Mouse (Mus musculus) yolk sac, embryonic 10.5 days (tissue): ENCODE results near the gene Bend7.

Experiments used
- DNase-seq: peaks from one replicate; pipeline ENCODE4 v3.0.0-alpha.2; 2017; ENCODE audit warnings: low spot score

Gene Bend7

DNA sequence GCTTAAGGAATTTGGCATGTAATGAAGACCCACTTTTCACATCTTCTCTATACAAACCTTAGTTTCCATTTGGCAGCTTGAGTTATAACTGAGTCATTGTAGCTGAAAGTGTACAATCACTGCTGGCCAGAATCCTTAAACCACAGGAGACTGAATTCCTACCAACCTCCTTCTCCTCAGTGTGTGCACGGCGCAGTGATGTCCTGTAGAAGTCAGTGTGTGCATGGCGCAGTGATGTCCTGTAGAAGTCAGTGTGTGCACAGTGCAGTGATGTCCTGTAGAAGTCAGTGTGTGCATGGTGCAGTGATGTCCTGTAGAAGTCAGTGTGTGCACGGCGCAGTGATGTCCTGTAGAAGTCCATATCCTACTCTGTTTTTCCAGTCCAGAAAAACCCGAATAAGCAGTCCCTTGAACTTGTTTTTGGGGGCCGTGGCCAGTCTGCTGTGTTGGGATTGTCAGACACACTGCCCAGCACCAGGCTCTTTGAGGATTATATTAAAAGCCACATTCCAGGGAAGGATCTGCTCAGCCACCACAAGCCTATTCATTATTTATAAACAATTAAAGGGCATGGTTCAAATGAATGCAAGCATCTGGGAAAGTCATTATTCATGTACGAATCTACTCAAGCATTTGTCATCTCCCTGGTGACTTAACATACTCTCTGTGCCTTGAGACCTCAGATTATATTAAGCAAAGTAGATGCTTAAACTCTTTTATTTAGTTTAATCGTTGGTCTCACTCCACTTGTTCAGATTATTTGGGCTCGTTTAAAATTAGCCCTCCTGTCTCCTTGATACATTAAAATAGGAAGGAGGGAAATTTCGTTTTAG is 65.4 kb downstream of the Bend7 start:
- no peak for DNase-seq

DNA sequence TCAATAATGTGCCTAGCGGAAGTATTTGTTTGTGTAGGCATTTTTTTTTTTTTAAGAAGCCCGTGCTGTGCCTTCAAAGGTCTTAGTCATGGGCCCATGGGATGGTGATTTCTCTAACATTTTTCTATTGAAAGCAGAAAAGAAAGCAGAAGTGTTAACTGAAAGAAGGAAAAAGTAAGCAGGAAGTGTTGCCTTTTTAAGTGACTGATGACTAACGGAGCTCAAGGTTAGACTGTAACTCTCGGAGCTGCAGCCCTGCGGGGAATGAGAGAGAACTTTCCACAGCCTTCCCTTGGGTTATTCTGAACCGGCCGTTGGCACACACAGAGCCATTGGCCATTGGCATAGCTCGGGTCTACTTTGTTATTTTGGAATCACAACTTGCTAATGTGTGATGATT is 66.4 kb downstream of the Bend7 start:
- no peak for DNase-seq

DNA sequence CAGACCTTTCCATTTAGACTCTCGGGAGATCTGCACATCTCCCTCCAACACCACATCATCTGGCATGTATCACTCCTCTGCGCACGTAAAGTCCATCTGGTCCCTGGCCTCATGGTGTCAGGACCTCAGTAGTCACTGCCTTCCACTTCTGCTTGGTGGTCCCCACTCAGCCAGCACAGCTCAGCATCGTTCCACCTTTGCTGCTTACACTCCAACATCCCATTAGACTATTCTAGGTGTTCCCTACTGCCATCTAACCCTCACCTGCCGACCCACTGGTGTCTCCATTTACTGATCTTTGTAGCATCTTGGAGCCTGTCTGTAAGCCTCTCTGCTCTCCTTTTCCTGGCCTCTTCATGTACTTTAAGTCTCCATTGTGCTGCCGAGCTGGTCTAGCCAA is 67.4 kb downstream of the Bend7 start:
- no peak for DNase-seq

DNA sequence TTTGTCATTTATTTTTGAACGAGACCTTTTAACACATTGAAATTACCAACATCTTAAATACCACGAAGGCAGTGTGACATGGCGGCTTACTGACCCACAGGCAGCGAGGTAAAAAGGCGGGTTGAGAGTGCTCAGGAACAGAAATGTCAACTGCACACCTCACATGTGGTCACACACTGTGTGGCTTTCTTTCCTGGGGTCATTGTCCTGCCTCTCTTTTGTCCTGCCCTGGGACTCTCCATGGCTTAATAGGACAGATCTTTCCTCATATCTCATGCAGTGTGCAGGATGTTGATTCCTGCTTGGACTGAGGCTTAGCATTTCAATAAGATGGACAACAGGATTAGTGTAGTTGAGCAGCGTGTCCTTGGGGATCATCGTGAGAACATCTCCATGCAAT is 69.6 kb downstream of the Bend7 start:
- DNase-seq: no peak

DNA sequence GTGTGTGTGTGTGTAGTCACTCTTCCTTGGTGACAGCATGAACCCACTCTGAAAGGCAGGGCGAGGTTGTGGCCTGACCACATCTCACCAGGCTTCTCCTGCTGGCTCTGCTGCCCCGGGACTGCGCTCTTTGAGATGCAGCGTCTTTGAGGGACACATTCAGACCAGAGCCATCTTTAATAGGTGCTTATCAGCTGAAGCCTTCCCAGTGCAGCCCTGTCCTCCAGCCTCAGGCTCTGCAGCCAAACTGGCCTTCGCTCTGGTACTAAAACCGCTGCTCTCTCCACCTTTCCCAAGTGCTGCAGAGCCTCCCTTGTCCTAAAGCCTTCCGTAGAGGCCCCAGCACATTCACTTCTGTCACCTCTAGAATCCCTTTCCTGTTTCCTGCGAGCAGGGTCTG is 74.0 kb downstream of the Bend7 start:
- no peak for DNase-seq

DNA sequence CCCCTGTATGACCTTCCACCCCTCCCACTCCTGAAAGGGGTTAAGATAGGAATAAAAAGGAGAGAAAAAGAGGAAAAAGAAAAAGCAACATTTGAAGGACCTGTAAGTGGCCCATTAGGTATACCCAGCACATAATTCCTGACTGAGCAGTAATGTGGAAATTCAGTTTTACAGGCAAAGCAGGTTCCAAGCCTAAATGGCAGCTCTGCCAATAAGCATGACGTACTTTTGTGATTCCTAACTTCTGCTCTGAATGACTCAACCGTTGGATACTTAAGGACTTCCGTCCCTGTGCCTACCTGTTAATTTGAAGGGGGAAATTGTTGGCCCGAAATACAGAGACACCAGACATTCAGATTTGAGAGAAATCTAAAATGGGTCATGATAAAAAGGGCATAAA is 74.9 kb downstream of the Bend7 start:
- no peak for DNase-seq

DNA sequence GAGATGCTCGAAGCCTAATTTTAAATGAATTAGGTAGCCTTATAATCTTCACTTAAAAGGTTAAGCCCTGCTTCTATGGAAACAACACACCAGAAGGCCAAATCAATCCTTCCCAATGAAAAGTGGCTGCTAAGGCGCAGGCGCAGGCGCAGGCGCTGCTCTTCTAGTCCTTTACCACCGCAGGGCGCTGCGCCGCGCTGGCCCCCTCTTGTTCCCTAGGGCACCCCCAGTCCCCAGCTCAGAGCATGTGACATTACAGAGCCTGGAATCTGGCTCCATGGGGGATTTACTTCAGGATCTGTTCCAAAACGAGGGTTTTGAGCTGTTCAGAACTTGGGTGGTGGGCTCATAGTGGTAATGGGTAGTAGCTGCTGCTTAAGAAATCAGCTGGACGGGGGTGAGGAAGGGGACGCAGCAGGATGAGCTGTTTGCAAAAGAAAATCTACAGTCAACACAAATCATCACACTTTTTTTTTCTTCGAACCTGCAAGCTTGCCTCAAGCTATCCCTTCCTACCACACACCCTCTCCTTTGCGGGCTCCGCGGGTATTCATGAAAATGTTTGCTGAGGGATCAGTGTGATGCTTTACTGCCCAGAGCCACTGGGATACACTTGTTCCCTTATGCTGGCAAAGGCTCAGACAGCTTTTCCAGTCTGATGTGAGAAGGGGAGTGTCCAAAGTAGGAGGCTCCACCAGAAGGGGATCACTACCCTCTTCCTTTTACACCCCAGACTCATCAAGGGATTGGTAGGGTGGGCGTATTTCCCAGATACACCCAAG is 85.0 kb downstream of the Bend7 start:
- DNase-seq: no peak

DNA sequence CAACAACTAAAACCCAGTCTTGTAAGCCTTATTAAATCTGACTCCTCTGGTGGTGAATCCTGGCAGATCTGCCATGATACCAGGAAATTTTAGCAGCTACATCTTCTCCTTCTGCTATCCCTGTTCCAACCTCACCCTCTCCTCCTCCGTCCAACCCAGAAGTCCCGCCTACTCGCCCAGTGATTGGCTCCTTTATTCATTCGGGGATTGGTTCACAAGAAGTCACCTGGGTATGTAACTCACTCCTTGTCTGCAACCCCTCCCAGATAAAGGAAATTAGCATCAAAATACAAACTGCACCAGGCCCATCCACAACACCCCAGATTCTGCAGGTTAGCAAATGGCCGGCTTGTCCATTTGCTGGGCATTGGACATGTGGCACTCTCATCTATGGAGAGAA is 98.7 kb downstream of the Bend7 start:
- DNase-seq: no peak

DNA sequence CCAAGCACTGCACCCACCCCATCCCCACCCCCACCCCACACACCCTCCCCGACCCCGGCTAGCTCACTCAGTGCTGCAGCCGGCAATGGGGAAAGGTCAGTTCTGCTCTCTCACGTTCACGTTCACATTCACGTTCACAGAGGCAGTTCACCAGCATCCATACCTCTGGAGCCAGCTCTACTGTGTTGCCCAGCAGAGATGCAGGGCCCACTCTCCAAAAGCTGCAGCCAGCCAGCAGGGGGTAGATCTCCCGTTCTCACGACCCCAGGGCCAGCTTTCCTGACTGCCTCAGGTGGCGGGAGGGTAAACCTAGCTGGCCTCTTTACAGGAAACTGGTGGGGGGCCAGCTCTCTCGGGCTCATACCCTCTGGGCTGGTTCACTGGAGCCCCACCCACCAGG is 100.0 kb downstream of the Bend7 start:
- no peak for DNase-seq

DNA sequence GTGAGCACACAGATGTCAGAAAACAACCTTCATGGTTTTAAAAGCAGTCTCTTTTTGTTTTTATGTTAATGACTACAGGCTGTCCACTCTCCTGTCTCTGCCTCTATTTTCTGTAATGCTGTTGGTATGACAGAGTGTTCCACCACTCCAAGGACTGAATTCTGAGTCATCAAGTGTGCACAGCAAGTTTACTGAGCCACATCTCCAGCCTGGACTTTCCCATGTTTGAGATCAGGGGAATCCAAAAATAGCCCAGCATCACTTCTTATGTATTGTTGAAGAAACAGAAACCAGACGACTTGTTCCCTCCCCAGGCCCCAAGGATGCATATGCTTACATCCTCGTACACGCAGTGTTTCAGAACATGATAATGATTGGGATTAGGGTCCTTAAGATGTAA is 102.6 kb downstream of the Bend7 start:
- DNase-seq: no peak

DNA sequence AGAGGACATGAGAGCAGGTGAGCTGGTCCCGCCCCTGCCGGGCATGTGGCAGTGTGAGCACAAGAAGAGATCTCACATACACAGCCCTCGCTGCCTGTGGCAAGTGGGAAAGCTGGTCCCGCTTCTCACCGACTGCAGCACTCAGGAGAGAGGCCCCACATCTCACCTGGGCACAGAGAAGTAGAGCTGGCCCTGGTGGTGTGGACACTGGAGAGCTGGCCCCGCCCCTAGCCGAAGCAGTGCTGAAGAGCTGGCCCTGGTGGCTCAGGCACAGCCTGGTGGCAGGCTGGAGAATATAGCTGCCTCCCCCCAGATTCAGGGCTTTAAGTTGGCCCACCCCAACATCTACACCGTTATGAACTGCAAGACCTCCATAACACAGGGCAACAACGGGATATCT is 106.4 kb downstream of the Bend7 start:
- no peak for DNase-seq

DNA sequence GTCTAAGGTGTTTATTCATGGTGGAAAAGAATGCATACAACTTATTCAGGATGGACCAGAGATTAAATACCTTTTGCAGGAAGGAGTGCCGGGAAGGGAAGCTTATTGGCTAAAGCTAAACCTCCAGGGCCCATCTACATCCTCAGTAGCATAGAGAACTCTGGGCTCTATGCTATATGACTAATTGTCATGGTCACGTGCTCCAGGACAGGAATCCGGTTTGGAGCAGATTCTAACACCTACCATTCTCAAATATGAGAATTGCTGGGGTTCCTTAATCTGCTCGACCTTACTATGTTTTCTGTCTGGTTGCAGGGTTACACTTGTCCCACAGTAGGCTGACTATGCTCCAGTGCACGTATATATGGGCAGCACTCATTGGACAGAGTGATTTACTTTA is 110.4 kb downstream of the Bend7 start:
- no peak for DNase-seq

DNA sequence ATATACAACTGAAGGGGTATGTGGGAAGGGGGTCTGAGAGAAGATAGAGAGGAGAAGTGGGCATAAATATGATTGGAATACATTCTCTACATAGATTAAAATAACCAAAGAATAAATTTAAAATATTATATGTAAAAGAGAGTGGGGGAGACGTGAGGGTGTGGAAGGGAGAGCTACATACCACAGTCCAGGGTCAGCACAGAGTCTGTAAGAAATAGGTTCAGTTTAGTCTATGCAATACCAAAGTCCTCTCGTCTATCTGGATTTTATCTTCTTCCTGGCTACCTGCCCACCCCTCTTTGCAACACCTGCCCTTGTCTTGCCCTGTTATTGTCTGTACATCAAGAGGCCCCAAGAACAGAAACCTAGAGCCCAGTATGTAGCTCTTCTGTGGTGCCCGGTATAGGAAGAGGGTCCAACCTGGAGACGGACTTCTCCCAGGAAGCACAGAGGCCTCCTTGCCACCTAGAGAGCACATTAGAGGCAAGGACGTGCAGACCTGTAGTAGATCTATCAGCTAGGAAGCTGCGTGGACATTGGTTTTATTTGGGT is 110.9 kb downstream of the Bend7 start:
- DNase-seq: no peak

DNA sequence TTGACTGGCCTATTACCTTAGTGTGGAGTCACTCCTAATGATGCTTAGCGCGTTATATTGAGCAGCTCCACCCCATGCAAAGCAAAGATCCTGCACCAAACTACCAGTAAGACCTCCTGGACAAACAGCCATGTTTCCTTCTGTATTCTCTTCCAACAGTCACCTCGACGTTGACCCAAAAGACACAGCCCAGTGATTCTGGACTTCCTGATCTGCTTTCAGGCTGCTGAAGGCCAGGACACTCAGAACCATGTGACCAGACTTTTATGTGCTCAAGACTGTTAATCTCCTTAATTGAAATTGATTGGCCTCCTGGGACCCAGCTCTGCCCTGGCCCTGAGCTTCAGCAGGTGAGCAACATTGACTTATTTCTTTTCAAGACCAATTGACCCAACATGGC is 111.4 kb downstream of the Bend7 start:
- no peak for DNase-seq

DNA sequence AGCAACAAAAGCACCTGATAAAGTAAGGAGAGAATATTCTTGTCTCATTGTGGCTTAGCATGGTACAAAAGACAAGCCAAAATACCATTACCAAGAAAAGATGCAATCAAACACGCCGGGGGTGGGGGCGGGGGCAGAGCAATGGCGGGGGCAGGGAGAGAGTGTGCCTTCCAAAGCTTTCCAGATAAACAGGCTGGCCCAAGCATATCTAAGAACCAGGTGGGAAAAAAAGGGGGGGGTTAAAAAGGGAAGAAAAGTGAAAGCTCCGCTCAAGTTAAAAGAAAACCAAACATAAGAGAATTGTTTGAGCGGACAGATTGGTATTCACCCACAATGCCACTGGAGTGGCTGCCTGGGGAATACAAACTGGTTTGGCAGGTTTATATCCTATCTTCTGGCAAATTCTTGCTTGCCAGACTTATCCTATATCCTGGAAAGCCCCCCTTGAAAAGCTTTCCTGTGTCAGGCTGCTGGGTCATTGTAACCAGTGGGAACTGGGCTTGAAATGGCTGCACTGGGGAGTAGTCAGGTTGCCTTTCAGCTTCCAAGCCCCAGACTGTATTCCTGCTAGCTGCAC is 111.9 kb downstream of the Bend7 start:
- no peak for DNase-seq

DNA sequence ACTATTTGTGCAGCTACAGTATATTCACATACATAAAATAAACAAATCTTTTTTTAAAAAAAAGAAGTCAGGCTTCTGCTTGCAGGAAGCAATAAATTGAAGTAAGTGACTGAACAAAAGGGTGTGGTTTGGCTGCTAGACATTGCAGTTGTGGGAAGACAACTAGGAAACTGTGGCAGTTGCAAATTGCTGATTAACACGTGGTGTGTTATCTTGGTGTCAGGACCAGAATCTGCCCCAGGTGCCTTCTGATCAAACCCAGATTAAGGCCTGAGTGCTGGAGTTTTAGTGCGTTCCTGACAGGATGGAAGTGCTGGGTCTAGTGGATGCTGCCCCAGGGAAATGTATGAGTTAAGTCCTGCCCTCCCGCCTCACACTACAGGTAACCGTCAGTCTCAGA is 113.9 kb downstream of the Bend7 start:
- DNase-seq: no peak

DNA sequence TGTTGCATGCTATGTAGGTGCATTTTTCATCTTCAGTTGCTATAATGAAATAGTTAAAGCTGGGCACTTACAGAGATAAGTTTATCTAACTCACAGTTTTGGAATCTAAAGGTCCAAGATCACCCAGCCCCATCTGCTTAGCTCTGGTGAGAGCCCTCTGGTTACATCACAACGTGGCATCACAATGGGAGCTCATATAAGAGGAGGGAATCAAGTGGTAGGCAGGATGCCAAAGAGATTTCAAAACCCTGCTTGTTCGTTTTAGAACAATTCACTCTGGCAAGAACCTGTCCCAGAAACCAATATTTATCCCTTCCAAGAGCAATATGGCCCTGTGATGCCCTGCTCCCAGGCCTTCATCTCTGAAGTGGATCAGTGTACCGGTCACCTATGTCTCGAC is 114.5 kb downstream of the Bend7 start:
- no peak for DNase-seq

DNA sequence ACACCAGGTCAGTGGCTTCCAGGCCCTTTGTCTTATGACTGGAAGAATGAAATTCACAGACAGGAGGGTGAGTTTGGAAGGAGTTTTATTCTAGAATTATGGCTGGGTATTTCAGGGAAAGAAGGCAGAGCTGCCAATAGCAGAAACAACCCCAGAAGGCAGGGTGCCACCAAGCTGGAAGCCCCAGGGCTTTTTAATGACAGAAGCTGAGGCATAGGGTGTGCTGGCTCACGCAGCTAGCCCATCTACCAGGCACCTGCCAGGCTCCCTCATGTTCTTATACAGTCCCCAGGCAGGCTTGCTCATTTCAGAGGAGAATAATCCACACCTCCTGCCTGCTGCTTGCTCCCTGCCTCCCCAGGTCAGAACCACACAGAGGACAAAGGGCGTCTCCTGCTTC is 131.8 kb downstream of the Bend7 start:
- DNase-seq: no peak
